Mouse (Mus musculus) left cerebral cortex, adult 2 months (tissue): ENCODE data around the gene Glce. TPM values are rescaled to one million over a fixed set of nuclear protein-coding genes. Genes with fewer than 3 reads are reported as not detected.

Source experiments
- DNase-seq, 2 experiments: peaks; one replicate each; pipeline ENCODE4 v3.0.0; 2021 to 2022; ENCODE audit warnings: low spot score in 2 of 2, mixed read lengths in 1 of 2; ENCODE audit errors: extremely low spot score in 1 of 2
- H3K27ac ChIP-seq: fragments of 200-600 bp; 2 replicates; pipeline ENCODE4 v1.8.1; 2022
- H3K4me3 ChIP-seq: fragments of 200-600 bp; 2 replicates; pipeline ENCODE4 v1.8.1; 2022
- CTCF ChIP-seq: fragments of 200-600 bp; IDR thresholded peaks from 2 replicates; pipeline ENCODE4 v1.8.1; 2022; ENCODE audit warnings: antibody characterized with exemption, mild to moderate bottlenecking, moderate library complexity
- intact Hi-C: fragments of 180-260 bp; cut with DNase I; formaldehyde crosslinking; loops from one replicate; pipeline ENCODE4 v1.15.1; 2025
- microRNA-seq, 2 experiments: library from miRNA; unstranded; fragments of <30 nt; microRNA quantifications; one replicate each; pipeline ENCODE4 v1.2.0; 2021
- total RNA-seq, 2 experiments: library from RNA; stranded (reverse); gene quantifications; 2 replicates each; pipeline ENCODE4 v1.2.3; 2021

The Glce gene
- total RNA-seq, 2 experiments from 2014 or later, result 31.5 to 33.9 TPM

DNA sequence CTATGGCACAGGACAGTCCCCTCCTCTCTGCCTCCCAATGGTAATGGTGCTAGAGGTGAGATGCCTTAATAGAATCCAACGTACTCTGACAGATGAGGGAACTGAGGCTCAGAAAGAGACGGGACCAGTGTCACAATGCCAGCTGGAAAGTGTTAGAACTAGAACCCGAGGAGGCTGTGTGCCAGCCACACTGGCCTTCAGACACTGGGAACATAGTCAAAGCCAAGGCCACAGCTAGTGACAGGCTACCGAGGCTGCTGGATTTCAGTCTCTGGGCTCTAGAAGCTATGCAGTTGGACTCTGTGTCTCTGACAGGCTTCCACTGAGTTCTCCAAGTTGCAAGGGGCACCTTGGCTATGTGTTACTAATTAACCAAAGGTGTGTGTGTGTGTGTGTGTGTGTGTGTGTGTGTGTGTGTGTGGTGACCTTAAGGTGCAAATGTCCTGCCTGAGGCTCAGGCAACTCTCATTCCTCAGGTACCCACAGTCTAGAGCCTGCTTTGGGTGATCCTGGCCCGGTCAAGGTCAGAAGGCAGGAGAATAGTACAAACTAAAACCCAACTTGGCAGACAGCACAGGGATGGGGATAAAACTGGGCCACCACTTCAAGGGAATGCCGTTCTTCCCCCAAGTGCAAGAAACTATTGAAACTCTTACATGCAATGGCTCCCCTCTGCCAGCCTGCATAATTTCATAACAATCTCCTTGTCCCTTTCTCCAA lies 99.3 kb downstream of the Glce start:
- H3K27ac ChIP-seq, result no peak overlapping the region
- intact Hi-C loops, result no loop called here
- no peak for TF ChIP-seq CTCF
- DNase-seq, result no peak
- H3K4me3 ChIP-seq, result no peak overlapping the region

DNA sequence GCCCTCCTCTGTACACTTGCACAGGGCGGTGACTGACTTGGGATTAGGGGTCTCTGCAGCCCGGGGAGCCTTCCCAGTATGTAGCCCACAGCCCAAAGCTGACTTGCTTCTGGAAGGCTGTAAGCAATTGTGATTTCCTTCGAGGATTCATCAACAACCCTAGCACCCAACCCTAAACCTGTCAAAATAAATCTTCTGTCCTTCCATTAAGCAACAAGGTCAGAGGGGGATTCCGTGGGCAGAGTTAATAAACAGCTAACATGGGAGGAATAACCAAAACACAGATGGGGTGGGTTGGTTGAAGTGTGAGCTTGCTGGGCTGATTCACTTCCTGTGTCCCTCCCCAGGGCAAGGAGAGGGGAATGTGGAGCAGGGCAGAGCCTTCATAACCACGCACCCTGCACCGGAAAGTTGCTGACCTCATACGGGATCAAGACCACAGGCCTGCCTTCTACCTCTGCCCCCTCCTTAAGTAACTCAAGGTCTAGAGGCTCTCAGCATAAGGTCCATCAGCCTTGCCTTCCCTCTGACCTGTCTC lies 100.8 kb downstream of the Glce start:
- no peak for TF ChIP-seq CTCF
- Histone ChIP-seq H3K4me3 (no peak overlapping the region), H3K27ac (no peak overlapping the region)
- no peak for DNase-seq
- intact Hi-C loops, result no loop called here

DNA sequence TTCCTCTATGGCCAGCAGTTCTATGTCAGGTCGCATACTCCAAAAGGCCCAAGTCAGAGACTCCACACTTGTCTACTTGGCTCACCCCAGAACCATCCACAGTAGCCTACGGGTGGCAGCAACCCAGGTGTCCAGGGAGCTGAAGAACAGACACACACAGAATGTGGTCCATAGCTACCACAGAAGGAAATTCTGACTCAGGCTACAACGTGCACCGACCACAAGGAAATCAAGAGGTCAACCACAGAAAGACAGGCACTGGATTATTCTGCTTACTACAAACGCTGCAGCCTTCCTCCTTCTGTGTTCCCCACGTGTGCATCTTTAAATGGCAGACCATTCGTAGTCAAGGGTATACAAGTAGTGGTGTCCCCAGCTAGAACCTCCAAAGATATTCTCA lies 102.2 kb downstream of the Glce start:
- H3K27ac ChIP-seq, result no peak overlapping the region
- no peak overlapping the region for H3K4me3 ChIP-seq
- no peak for TF ChIP-seq CTCF
- no peak for DNase-seq
- intact Hi-C loops, result no loop called here

DNA sequence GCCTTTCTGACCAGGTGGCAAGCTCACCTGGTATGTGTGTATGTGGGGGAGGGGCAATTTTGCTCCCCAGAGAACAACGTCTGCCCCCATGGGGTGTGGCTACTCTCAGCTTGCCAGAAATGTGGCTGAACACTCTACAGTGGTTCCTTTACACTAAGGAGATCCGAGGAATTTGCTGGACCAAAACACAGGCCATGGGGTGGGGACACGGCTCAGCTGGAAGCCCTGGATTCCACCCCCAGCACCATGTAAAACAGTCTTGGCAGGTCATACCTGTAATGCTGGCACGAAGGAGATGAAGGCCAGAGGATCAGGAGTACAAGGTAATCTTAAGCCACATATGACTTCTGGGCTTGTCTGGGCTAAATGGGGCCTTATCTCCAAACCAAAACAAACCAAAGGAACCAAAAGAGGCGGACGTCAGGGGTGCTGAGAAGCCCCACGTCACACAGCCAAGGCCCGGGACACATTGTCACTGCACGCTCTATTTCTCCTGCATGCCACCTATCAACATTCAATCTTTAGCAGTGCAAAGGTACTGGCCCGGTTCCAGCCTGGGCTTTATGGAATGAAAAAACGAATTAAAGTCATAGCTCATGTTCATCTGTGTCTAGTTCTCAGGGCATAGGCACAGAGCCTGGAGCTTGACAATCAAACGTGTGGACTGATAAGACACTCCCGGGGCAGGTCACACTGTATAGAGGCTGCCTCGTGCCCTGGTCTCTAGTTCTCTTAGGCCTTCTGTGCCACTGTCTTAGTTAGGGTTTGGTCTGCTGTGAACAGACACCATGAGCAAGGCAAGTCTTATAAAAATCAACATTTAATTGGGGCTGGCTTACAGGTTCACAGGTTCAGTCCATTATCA lies 104.0 kb downstream of the Glce start:
- intact Hi-C loops, result no loop called here
- no peak overlapping the region for H3K27ac ChIP-seq
- DNase-seq, result no peak
- no peak overlapping the region for H3K4me3 ChIP-seq
- no peak for TF ChIP-seq CTCF

DNA sequence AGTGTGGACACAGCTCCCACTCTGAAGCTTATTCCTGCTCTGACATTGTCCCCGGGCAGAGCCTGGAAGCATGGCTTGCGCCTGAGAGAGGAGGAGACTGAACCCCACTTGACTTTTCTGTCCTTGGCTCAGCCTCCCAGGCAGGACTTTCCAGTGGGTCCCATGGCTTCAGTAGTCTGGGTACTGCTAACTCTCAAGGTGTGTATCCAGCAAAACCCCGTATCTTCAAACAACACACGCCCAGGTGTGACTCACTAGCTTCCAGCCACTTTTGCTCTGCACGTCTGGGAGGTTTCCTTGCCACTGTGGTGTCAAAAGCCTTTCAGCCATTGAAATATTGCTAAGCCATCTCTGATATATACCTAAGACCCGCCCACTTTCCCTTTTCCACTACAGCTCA lies 105.1 kb downstream of the Glce start:
- TF ChIP-seq CTCF, result no peak
- DNase-seq, result no peak
- no peak overlapping the region; the same call in 1 of the 2 replicates for H3K27ac ChIP-seq
- no peak overlapping the region for H3K4me3 ChIP-seq
- intact Hi-C loops, result no loop called here

DNA sequence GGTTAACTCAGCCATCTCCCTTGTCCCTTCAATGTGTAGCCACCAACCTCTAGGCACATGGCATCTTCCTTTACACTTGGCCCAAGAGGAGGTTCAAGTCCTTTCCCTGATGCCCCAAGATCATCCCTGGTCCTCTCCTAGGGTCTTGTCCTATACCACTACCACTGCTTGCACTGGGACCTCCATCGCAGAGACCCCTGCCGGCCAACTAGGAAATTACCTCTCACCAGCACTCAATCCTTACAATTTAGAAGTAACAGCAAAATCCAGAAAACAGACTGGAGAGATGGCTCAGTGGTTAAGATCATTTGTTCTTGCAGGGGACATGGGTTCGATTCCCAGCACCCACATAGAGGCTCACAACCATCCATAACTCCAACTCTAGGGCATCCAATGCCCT lies 107.0 kb downstream of the Glce start:
- no peak overlapping the region for H3K27ac ChIP-seq
- peak; percentile 19 for TF ChIP-seq CTCF
- no peak for DNase-seq
- intact Hi-C loops, result no loop called here
- no peak overlapping the region for H3K4me3 ChIP-seq

DNA sequence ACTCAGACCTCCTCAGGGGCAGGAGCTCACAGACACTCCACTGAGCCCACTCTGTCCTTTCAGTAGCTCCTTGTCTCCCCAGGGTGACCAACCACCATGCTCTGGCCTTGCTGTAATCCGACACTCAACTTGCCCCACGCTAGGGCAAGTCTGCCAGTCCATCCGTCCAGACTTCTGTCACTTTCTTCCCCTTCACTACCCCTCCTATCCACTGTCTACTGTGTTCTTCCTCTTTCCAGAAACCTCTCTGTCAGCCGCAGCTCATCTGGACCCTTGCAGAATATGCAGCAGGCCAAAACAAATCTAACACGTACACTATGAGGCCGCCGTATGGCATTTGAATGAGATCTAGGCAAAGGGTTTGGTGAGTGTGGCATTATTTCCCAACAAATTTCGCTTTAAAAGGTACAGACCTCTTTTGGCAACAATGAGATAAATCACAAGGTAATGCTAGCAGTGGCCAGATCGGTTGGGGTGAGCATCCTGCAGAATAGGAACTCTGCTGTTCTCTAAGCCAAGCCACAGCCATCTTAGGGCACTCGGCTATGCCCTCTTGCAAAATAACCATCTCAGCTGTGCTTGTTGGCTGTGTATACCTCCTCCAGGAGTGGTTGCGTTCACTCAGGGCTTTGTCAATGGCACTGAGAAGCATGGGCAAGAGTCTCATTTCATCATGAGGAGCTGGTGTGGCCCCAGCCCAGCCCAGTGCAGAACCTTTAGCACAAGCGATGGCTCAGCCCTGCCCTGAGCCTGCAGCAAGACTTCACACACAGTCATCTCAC lies 108.9 kb downstream of the Glce start:
- H3K27ac ChIP-seq, result no peak overlapping the region
- DNase-seq, result no peak
- TF ChIP-seq CTCF, result no peak
- intact Hi-C loops, result no loop called here
- no peak overlapping the region for H3K4me3 ChIP-seq

DNA sequence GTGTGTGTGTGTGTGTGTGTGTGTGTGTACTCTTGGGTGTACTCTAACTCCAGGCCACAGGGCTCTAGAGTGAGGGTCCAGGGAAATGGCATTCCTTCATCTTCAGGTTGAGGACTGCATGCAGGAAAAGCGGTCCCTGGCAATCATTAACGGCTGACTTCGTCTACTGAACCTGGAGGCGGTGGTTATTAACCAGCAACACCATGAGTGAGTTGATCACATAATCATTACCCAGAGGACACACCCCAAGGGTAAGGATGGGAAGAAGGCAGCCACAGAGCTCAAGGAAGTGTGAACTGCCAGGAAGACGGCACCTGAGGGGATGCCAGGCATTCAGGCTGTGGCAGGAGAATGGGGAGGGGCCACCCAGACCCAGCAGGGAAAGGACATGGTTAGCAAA lies 114.1 kb downstream of the Glce start:
- no peak for TF ChIP-seq CTCF
- intact Hi-C loops, result no loop called here
- Histone ChIP-seq H3K27ac (no peak overlapping the region), H3K4me3 (no peak overlapping the region)
- DNase-seq, result no peak

Small RNAs within 50 kb of the gene (microRNA-seq; reads per million reads assigned to microRNA genes)
- gene Mir5133, result 0.73 to 1.9 reads per million in 2 experiments

Other genes with a start within 250 kb of the Glce start
- 1,000 to 10,000 TPM; 1,334 to 1,440 TPM for gene Rplp1, start 208.1 kb downstream of the Glce start, total RNA-seq
- gene Kif23, start 175.9 kb downstream of the Glce start, total RNA-seq, result 1 to 10 TPM; 2.6 to 4.7 TPM
- 1 to 10 TPM; 3.6 to 4.1 TPM for gene Paqr5, start 95.8 kb downstream of the Glce start, total RNA-seq
- gene Spesp1, start 159.6 kb upstream of the Glce start, total RNA-seq, result under 1 TPM in 1 of 2 experiments, not detected in 1; 0.14 TPM
- gene Anp32a, start 218.6 kb upstream of the Glce start, total RNA-seq, result 100 to 1,000 TPM; 278 to 279 TPM